Comparison of ENCODE assay signal across 7 mouse cellular contexts in the genomic region with DNA sequence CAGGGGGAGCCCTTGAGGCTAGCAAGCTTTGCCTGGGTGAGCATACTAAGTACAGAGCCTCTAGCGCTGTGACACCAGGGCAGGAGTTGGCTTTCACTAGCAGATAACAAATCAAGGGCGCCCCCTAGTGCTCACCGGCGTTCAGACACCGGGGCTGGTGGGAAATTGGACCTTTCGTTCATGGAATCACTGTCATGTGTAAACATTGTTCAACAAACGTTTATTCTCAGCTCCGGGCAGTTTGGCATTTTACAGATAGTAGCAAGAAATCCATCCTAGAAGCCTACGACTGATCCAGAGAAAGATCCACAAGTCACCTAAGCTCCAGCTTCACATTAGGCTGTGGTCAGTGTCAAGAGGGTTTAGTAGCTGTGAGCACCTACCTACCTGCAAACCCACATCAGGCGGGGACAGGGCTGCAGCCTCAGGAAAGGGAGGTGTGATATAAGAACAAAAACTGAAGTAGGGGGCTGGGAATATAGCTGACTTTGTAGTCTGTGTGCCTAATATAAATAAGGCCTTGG. TPM values are rescaled to one million over a fixed set of nuclear protein-coding genes. Genes with fewer than 3 reads are reported as not detected.
DNase-seq lines count a peak whose midpoint lies in the region; ATAC-seq and TF ChIP-seq lines count a peak whose summit lies in the region.

No protein-coding gene starts in this region.

- intact Hi-C loops in left cerebral cortex, postnatal 36 days (cut with DNase I): loop anchor here (5.0 to 10.0 kb wide), 2 partner anchors 213 to 595 kb away; a partner anchor contains a TSS

- peak overlapping the region; percentile 17; the same call in 1 of the 2 replicates for H3K4me3 ChIP-seq in embryonic facial prominence, embryonic 10.5 days
- no peak overlapping the region for H3K4me3 ChIP-seq in intestine, postnatal 0 days (ENCODE audit: low read depth, low read length)
- no peak overlapping the region for H3K4me3 ChIP-seq in midbrain, embryonic 12.5 days
- H3K4me3 ChIP-seq in small intestine, adult 2 months (ENCODE audit: low read depth, low read length): no peak overlapping the region

- peaks cover 81% of the 10 kb centered on the region for H3K4me1 ChIP-seq in embryonic facial prominence, embryonic 10.5 days
- no peaks in the 10 kb centered on the region for H3K4me1 ChIP-seq in intestine, postnatal 0 days (replicated peaks; ENCODE audit: control insufficient read depth, insufficient read depth, low read length)
- peaks cover 13% of the 10 kb centered on the region for H3K4me1 ChIP-seq in midbrain, embryonic 12.5 days
- peaks cover 1% of the 10 kb centered on the region; the same call in 1 of the 2 replicates for H3K4me1 ChIP-seq in small intestine, adult 2 months (ENCODE audit: control insufficient read depth, insufficient read depth, insufficient read length, low read length)

- H3K36me3 ChIP-seq in embryonic facial prominence, embryonic 10.5 days (replicated peaks): no peaks in the 10 kb centered on the region
- H3K36me3 ChIP-seq in intestine, postnatal 0 days (ENCODE audit: control insufficient read depth, insufficient read depth): no peaks in the 10 kb centered on the region
- no peaks in the 10 kb centered on the region for H3K36me3 ChIP-seq in midbrain, embryonic 12.5 days
- H3K36me3 ChIP-seq in small intestine, adult 2 months (ENCODE audit: control insufficient read depth, insufficient read depth, low read length): no peaks in the 10 kb centered on the region

- no peak for TF ChIP-seq POLR2A in small intestine, adult 2 months (IDR thresholded peaks at IDR 0.05; ENCODE audit: low read depth, low read length)

- H3K27me3 ChIP-seq in embryonic facial prominence, embryonic 10.5 days (replicated peaks; ENCODE audit: low read depth, poor library complexity, severe bottlenecking): peaks cover 6% of the 10 kb centered on the region; the same call in 1 of the 2 replicates
- H3K27me3 ChIP-seq in intestine, postnatal 0 days (replicated peaks; ENCODE audit: control insufficient read depth, insufficient read depth, low read length): no peaks in the 10 kb centered on the region
- peaks cover 7% of the 10 kb centered on the region; the same call in 1 of the 2 replicates for H3K27me3 ChIP-seq in midbrain, embryonic 12.5 days
- H3K27me3 ChIP-seq in small intestine, adult 2 months (ENCODE audit: control insufficient read depth, insufficient read depth, low read length): no peaks in the 10 kb centered on the region

- H3K9me3 ChIP-seq in embryonic facial prominence, embryonic 10.5 days: no peaks in the 10 kb centered on the region
- no peaks in the 10 kb centered on the region for H3K9me3 ChIP-seq in intestine, postnatal 0 days (ENCODE audit: control insufficient read depth)
- no peaks in the 10 kb centered on the region for H3K9me3 ChIP-seq in midbrain, embryonic 12.5 days

- 13% methylated on average over 10 of the region's 10 CpGs for WGBS in embryonic facial prominence, embryonic 10.5 days
- WGBS in intestine, postnatal 0 days: 7% methylated on average over 10 of the region's 10 CpGs
- 14% methylated on average over 10 of the region's 10 CpGs for WGBS in midbrain, embryonic 12.5 days
- WGBS in small intestine, adult 2 months: 9% methylated on average over 10 of the region's 10 CpGs

- DNase-seq in adrenal gland, postnatal 10 days: peak; percentile 99
- DNase-seq in embryonic facial prominence, embryonic 10.5 days (ENCODE audit: low spot score): peak; percentile 96
- peak; percentile 87 to 91 for DNase-seq in left cerebral cortex, postnatal 36 days (ENCODE audit: low spot score in 2 of 2)

- peak; percentile 100 for TF ChIP-seq CTCF in intestine, postnatal 0 days (IDR thresholded peaks at IDR 0.05; ENCODE audit: low read depth)
- TF ChIP-seq CTCF in small intestine, adult 2 months (IDR thresholded peaks at IDR 0.05; ENCODE audit: extremely low read depth, insufficient read length, insufficient replicate concordance, low read depth, low read length): peak; percentile 99

- no peak overlapping the region for H3K9ac ChIP-seq in intestine, postnatal 0 days (ENCODE audit: low read depth, low read length)
- H3K9ac ChIP-seq in midbrain, embryonic 12.5 days (replicated peaks): no peak overlapping the region

- ATAC-seq in granulocyte monocyte progenitor cell, adult 5-6 weeks (replicated peaks; ENCODE audit: poor library complexity, severe bottlenecking): peak; percentile 97
- peak; percentile 87 for ATAC-seq in intestine, postnatal 0 days
- ATAC-seq in midbrain, embryonic 12.5 days (ENCODE audit: low FRiP score, low read depth): peak; percentile 70

- no peak overlapping the region for H3K4me2 ChIP-seq in intestine, postnatal 0 days (replicated peaks; ENCODE audit: low read depth)
- no peak overlapping the region for H3K4me2 ChIP-seq in midbrain, embryonic 12.5 days (replicated peaks)

- peak overlapping the region; percentile 81; the same call in 1 of the 2 replicates for H3K27ac ChIP-seq in embryonic facial prominence, embryonic 10.5 days (replicated peaks)
- no peak overlapping the region for H3K27ac ChIP-seq in intestine, postnatal 0 days (ENCODE audit: low read depth, low read length)
- H3K27ac ChIP-seq in midbrain, embryonic 12.5 days (replicated peaks): no peak overlapping the region
- H3K27ac ChIP-seq in small intestine, adult 2 months (ENCODE audit: insufficient read depth, low read depth, low read length): no peak overlapping the region

RNA-seq across cellular contexts. Expression of a gene that starts 44.7 kb away (rescaled TPM):
- 10 to 100 TPM; 22.9 to 31.1 TPM for total RNA-seq in adrenal gland, postnatal 10 days (2021)
- 15.9 and 17.6 TPM in 2 replicates for polyA plus RNA-seq in embryonic facial prominence, embryonic 10.5 days (2016; fragmentation: Nextera tagmentation; extraction: Ambion mirVana)
- total RNA-seq in granulocyte monocyte progenitor cell, adult 5-6 weeks (2014; fragmentation: Nextera tagmentation): 25.1 and 25.2 TPM in 2 replicates
- total RNA-seq in granulocyte monocyte progenitor cell, adult 5-6 weeks (2017): 11.0 and 13.4 TPM in 2 replicates
- 22.7 and 24.2 TPM in 2 replicates for polyA plus RNA-seq in intestine, postnatal 0 days (2015; fragmentation: Nextera tagmentation; extraction: Ambion mirVana)
- 1 to 10 TPM; 6.7 to 9.4 TPM for total RNA-seq in left cerebral cortex, postnatal 36 days (2021)
- 16.5 and 17.7 TPM in 2 replicates for polyA plus RNA-seq in midbrain, embryonic 12.5 days (2016; fragmentation: Nextera tagmentation; extraction: Ambion mirVana)
- 14.9 and 18.7 TPM in 2 replicates for polyA plus RNA-seq in small intestine, adult 2 months (2012; rRNA removed)
